Mouse (Mus musculus): ENCODE data around the gene Nrip1.

DNA sequence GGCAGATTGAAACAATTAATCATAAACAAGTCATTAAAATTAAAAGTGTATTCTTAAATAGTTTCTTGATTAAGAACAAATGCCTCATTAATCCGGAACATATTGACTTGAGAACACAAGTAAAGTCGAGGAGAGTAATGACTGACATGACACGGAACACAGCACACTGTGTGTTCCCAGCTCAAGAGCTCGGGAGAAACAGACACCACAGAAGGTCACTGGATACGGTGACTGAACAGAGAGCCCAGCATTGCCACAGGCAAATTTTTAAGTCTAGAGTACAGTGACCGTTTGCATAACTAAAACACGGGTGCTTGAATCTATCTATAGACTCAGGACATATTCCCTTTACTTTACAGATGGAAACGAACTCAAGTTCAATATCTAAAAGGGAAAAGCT is 134.3 kb downstream of the Nrip1 start:
- no peak for TF ChIP-seq CTCF (IDR thresholded peaks at IDR 0.05; ENCODE audit: borderline replicate concordance, insufficient read depth, low read length)
- TF ChIP-seq POLR2A (IDR thresholded peaks at IDR 0.05; ENCODE audit: low read depth, low read length): no peak
